ENCODE assay signal across 8 mouse cellular contexts in genomic region chr15:78778077-78778870, GRCm38 (mm10). TPM values are rescaled to one million over a fixed set of nuclear protein-coding genes. Genes with fewer than 3 reads are reported as not detected.
DNase-seq lines count a peak whose midpoint lies in the region; ATAC-seq and TF ChIP-seq lines count a peak whose summit lies in the region.

No protein-coding gene starts in this region.

- peaks cover 4% of the 10 kb centered on the region; the same call in 1 of the 2 replicates for H3K4me1 ChIP-seq in embryonic facial prominence, embryonic 14.5 days (ENCODE audit: control insufficient read depth, insufficient read depth, low read length)
- H3K4me1 ChIP-seq in heart, embryonic 10.5 days = peaks cover 18% of the 10 kb centered on the region
- peaks cover 7% of the 10 kb centered on the region; the same call in 1 of the 2 replicates for H3K4me1 ChIP-seq in kidney, postnatal 0 days (replicated peaks; ENCODE audit: insufficient read depth, low read length)
- peaks cover 5% of the 10 kb centered on the region for H3K4me1 ChIP-seq in liver, adult 2 months (ENCODE audit: control insufficient read depth, insufficient read depth, low read length)
- H3K4me1 ChIP-seq in stomach, postnatal 0 days (replicated peaks; ENCODE audit: control insufficient read depth, insufficient read depth) = no peaks in the 10 kb centered on the region

- WGBS in embryonic facial prominence, embryonic 14.5 days = 51% methylated on average over 13 of the region's 15 CpGs
- 60% methylated on average over 14 of the region's 15 CpGs for WGBS in heart, embryonic 10.5 days
- WGBS in kidney, postnatal 0 days = 51% methylated on average over 14 of the region's 15 CpGs
- WGBS in liver, adult 2 months = 62% methylated on average over 13 of the region's 15 CpGs
- WGBS in stomach, postnatal 0 days = 50% methylated on average over 14 of the region's 15 CpGs

- no peaks in the 10 kb centered on the region for H3K79me2 ChIP-seq in C2C12 (ENCODE audit: control insufficient read depth, insufficient read depth)
- H3K79me2 ChIP-seq in liver, adult 2 months (ENCODE audit: control insufficient read depth, insufficient read depth, low read length) = no peaks in the 10 kb centered on the region

- no peaks in the 10 kb centered on the region for H3K79me3 ChIP-seq in C2C12 (ENCODE audit: low read depth)

- peaks cover 5% of the 10 kb centered on the region for H3K36me3 ChIP-seq in C2C12 (ENCODE audit: control insufficient read depth, insufficient read depth)
- H3K36me3 ChIP-seq in embryonic facial prominence, embryonic 14.5 days (ENCODE audit: control insufficient read depth, insufficient read depth, low read length) = no peaks in the 10 kb centered on the region
- peaks cover 16% of the 10 kb centered on the region for H3K36me3 ChIP-seq in heart, embryonic 10.5 days
- 0 out of 2 replicates have a peak, but pooled peaks cover 10% of the 10 kb centered on the region for H3K36me3 ChIP-seq in kidney, postnatal 0 days (ENCODE audit: insufficient read depth, low read length)
- no peaks in the 10 kb centered on the region for H3K36me3 ChIP-seq in liver, adult 2 months (ENCODE audit: control insufficient read depth, insufficient read depth, low read length)
- H3K36me3 ChIP-seq in stomach, postnatal 0 days (ENCODE audit: control insufficient read depth, insufficient read depth, low read length) = 0 out of 2 replicates have a peak, but pooled peaks cover 3% of the 10 kb centered on the region

- H3ac ChIP-seq in C2C12 (ENCODE audit: control insufficient read depth, insufficient read length, low read depth) = no peak overlapping the region

- H3K9me3 ChIP-seq in embryonic facial prominence, embryonic 14.5 days (ENCODE audit: control insufficient read depth, low read length) = no peaks in the 10 kb centered on the region
- H3K9me3 ChIP-seq in heart, embryonic 10.5 days = no peaks in the 10 kb centered on the region
- H3K9me3 ChIP-seq in kidney, postnatal 0 days (replicated peaks; ENCODE audit: low read length) = no peaks in the 10 kb centered on the region
- H3K9me3 ChIP-seq in stomach, postnatal 0 days (ENCODE audit: control insufficient read depth, low read length) = no peaks in the 10 kb centered on the region

- H3K27me3 ChIP-seq in C2C12 (ENCODE audit: control insufficient read depth, insufficient read depth, insufficient read length) = no peaks in the 10 kb centered on the region
- H3K27me3 ChIP-seq in embryonic facial prominence, embryonic 14.5 days (replicated peaks; ENCODE audit: control insufficient read depth, insufficient read depth, low read length) = no peaks in the 10 kb centered on the region
- H3K27me3 ChIP-seq in heart, embryonic 10.5 days (ENCODE audit: insufficient read depth, poor library complexity, severe bottlenecking) = peaks cover 17% of the 10 kb centered on the region; the same call in 1 of the 2 replicates
- no peaks in the 10 kb centered on the region for H3K27me3 ChIP-seq in kidney, postnatal 0 days (ENCODE audit: insufficient read depth, low read length)
- no peaks in the 10 kb centered on the region for H3K27me3 ChIP-seq in liver, adult 2 months (ENCODE audit: control insufficient read depth, insufficient read depth, low read length)
- H3K27me3 ChIP-seq in stomach, postnatal 0 days (ENCODE audit: control insufficient read depth, insufficient read depth, low read length) = no peaks in the 10 kb centered on the region

- DNase-seq in adrenal gland, postnatal 4 days (ENCODE audit: low spot score in 2 of 2) = peak; percentile 65 to 73
- peak; percentile 86 for DNase-seq in embryonic facial prominence, embryonic 14.5 days (ENCODE audit: low spot score)
- peak; percentile 89 for DNase-seq in heart, embryonic 10.5 days (ENCODE audit: low spot score)
- peak; percentile 93 for DNase-seq in kidney, postnatal 0 days (ENCODE audit: low spot score)
- DNase-seq in liver, adult 2 months (ENCODE audit: extremely low read depth, low read depth, low spot score) = peak; percentile 89
- peak; percentile 91 for DNase-seq in neural tube, embryonic 10.5 days (ENCODE audit: extremely low spot score, low spot score)
- DNase-seq in stomach, postnatal 0 days (ENCODE audit: low spot score) = peak; percentile 85

- peak; percentile 81 for TF ChIP-seq CTCF in C2C12 (IDR thresholded peaks at IDR 0.05; ENCODE audit: control insufficient read depth, insufficient read depth, insufficient read length)
- TF ChIP-seq CTCF in kidney, postnatal 0 days (IDR thresholded peaks at IDR 0.05; ENCODE audit: low read depth) = peak; percentile 88
- peak; percentile 93 for TF ChIP-seq CTCF in liver, adult 2 months (IDR thresholded peaks at IDR 0.05; ENCODE audit: low read depth, low read length)
- peak; percentile 86 for TF ChIP-seq CTCF in stomach, postnatal 0 days (IDR thresholded peaks at IDR 0.05; ENCODE audit: low read depth)

- no peak for TF ChIP-seq EP300 in stomach, postnatal 0 days (optimal IDR thresholded peaks at IDR 0.05)

- no peak for TF ChIP-seq POLR2A in liver, adult 2 months (IDR thresholded peaks at IDR 0.05; ENCODE audit: extremely low read depth, insufficient read depth, low read length)

- no peak overlapping the region for H3K4me2 ChIP-seq in embryonic facial prominence, embryonic 14.5 days (ENCODE audit: low read depth, low read length)
- no peak overlapping the region for H3K4me2 ChIP-seq in kidney, postnatal 0 days (ENCODE audit: low read length)
- no peak overlapping the region for H3K4me2 ChIP-seq in stomach, postnatal 0 days (replicated peaks; ENCODE audit: low read depth)

- ATAC-seq in embryonic facial prominence, embryonic 14.5 days (ENCODE audit: low read depth) = peak; percentile 39; the same call in 1 of the 2 replicates
- peak; percentile 39; the same call in 1 of the 2 replicates for ATAC-seq in kidney, postnatal 0 days (replicated peaks; ENCODE audit: low FRiP score, low read depth)
- peak; percentile 45; the same call in 1 of the 2 replicates for ATAC-seq in stomach, postnatal 0 days (ENCODE audit: low FRiP score, low TSS enrichment)

- H3K4me3 ChIP-seq in C2C12 (ENCODE audit: insufficient read depth, poor library complexity, severe bottlenecking) = no peak overlapping the region
- no peak overlapping the region for H3K4me3 ChIP-seq in embryonic facial prominence, embryonic 14.5 days (ENCODE audit: low read depth, low read length)
- H3K4me3 ChIP-seq in heart, embryonic 10.5 days = no peak overlapping the region
- H3K4me3 ChIP-seq in kidney, postnatal 0 days (replicated peaks; ENCODE audit: low read depth, low read length) = no peak overlapping the region
- H3K4me3 ChIP-seq in liver, adult 2 months (ENCODE audit: insufficient read depth, low read depth, low read length) = no peak overlapping the region
- no peak overlapping the region for H3K4me3 ChIP-seq in stomach, postnatal 0 days (ENCODE audit: low read depth, low read length)

- no peak overlapping the region for H3K27ac ChIP-seq in embryonic facial prominence, embryonic 14.5 days (replicated peaks; ENCODE audit: low read depth, low read length)
- H3K27ac ChIP-seq in heart, embryonic 10.5 days = peak overlapping the region; percentile 31; the same call in 1 of the 2 replicates
- H3K27ac ChIP-seq in kidney, postnatal 0 days = peak overlapping the region; percentile 60; the same call in 1 of the 2 replicates
- H3K27ac ChIP-seq in liver, adult 2 months (replicated peaks; ENCODE audit: insufficient read depth, low read depth, low read length) = no peak overlapping the region
- no peak overlapping the region for H3K27ac ChIP-seq in stomach, postnatal 0 days (replicated peaks)

- H3K9ac ChIP-seq in embryonic facial prominence, embryonic 14.5 days (ENCODE audit: low read depth, low read length) = no peak overlapping the region
- H3K9ac ChIP-seq in kidney, postnatal 0 days (ENCODE audit: low read depth, low read length) = no peak overlapping the region
- no peak overlapping the region for H3K9ac ChIP-seq in liver, adult 2 months (ENCODE audit: low read depth, low read length)
- no peak overlapping the region for H3K9ac ChIP-seq in stomach, postnatal 0 days (ENCODE audit: low read length)

TF ChIP-seq in C2C12, 6 proteins besides CTCF, POLR2A, EP300 and RAD21:
- TF ChIP-seq USF1 (IDR thresholded peaks at IDR 0.05; ENCODE audit: low read depth) = peak; percentile 90
- no peak for TF ChIP-seq MYOD1 (IDR thresholded peaks at IDR 0.05; ENCODE audit: control insufficient read depth, insufficient read length, low read depth)

RNA-seq across cellular contexts. Expression of gene Mfng, which starts 5.0 kb away (rescaled TPM):
- not detected for polyA plus RNA-seq in C2C12 (2012; fragmentation: generic; extraction: Trizol)
- total RNA-seq in adrenal gland, postnatal 4 days (2021) = 10 to 100 TPM; 18.3 to 20.0 TPM
- 13.6 and 13.7 TPM in 2 replicates for polyA plus RNA-seq in embryonic facial prominence, embryonic 14.5 days (2014; fragmentation: Nextera tagmentation; extraction: Ambion mirVana)
- polyA plus RNA-seq in heart, embryonic 10.5 days (2016; fragmentation: Nextera tagmentation; extraction: Ambion mirVana) = 5.5 and 10.3 TPM in 2 replicates
- 18.8 and 18.9 TPM in 2 replicates for polyA plus RNA-seq in kidney, postnatal 0 days (2015; fragmentation: Nextera tagmentation; extraction: Ambion mirVana)
- total RNA-seq in liver, adult 2 months (2014; rRNA removed) = 0.74 and 1.1 TPM in 2 replicates
- polyA plus RNA-seq in liver, adult 2 months (2012; rRNA removed) = 1.2 and 2.3 TPM in 2 replicates
- 5.6 and 7.2 TPM in 2 replicates for polyA plus RNA-seq in stomach, postnatal 0 days (2015; fragmentation: Nextera tagmentation; extraction: Ambion mirVana)

RNA-seq across cellular contexts. Expression of gene Card10, which starts 24.6 kb away (rescaled TPM):
- polyA plus RNA-seq in C2C12 (2012; fragmentation: generic; extraction: Trizol) = 0.73 TPM
- total RNA-seq in adrenal gland, postnatal 4 days (2021) = 10 to 100 TPM; 11.8 to 14.5 TPM
- polyA plus RNA-seq in embryonic facial prominence, embryonic 14.5 days (2014; fragmentation: Nextera tagmentation; extraction: Ambion mirVana) = 6.1 and 6.3 TPM in 2 replicates
- polyA plus RNA-seq in heart, embryonic 10.5 days (2016; fragmentation: Nextera tagmentation; extraction: Ambion mirVana) = 3.5 and 4.0 TPM in 2 replicates
- polyA plus RNA-seq in kidney, postnatal 0 days (2015; fragmentation: Nextera tagmentation; extraction: Ambion mirVana) = 8.2 and 9.2 TPM in 2 replicates
- 2.7 and 4.3 TPM in 2 replicates for total RNA-seq in liver, adult 2 months (2014; rRNA removed)
- polyA plus RNA-seq in liver, adult 2 months (2012; rRNA removed) = 15.0 and 18.7 TPM in 2 replicates
- polyA plus RNA-seq in stomach, postnatal 0 days (2015; fragmentation: Nextera tagmentation; extraction: Ambion mirVana) = 2.4 and 2.8 TPM in 2 replicates

RNA-seq across cellular contexts. Expression of gene Elfn2, which starts 59.7 kb away (rescaled TPM):
- polyA plus RNA-seq in C2C12 (2012; fragmentation: generic; extraction: Trizol) = not detected
- total RNA-seq in adrenal gland, postnatal 4 days (2021) = 1 to 10 TPM; 3.9 to 4.2 TPM
- polyA plus RNA-seq in embryonic facial prominence, embryonic 14.5 days (2014; fragmentation: Nextera tagmentation; extraction: Ambion mirVana) = 0.18 and 0.28 TPM in 2 replicates
- polyA plus RNA-seq in heart, embryonic 10.5 days (2016; fragmentation: Nextera tagmentation; extraction: Ambion mirVana) = 0.02 TPM in 1 of 2 replicates, not detected in the other
- 0.10 and 0.13 TPM in 2 replicates for polyA plus RNA-seq in kidney, postnatal 0 days (2015; fragmentation: Nextera tagmentation; extraction: Ambion mirVana)
- not detected in 2 replicates for total RNA-seq in liver, adult 2 months (2014; rRNA removed)
- not detected in 2 replicates for polyA plus RNA-seq in liver, adult 2 months (2012; rRNA removed)
- 0.06 and 0.11 TPM in 2 replicates for polyA plus RNA-seq in stomach, postnatal 0 days (2015; fragmentation: Nextera tagmentation; extraction: Ambion mirVana)

Comparison
In these comparisons a context has a peak if more than half of its experiments do, and no peak if none do; other contexts are left out.
1. H3K27ac ChIP-seq: peak in heart, embryonic 10.5 days (single experiment) and kidney, postnatal 0 days (single experiment); none in embryonic facial prominence, embryonic 14.5 days (single experiment), liver, adult 2 months (single experiment) and stomach, postnatal 0 days (single experiment).
2. Peak in every context shown above with its lines, with median percentiles within 50 percentile points of each other: CTCF ChIP-seq, DNase-seq and ATAC-seq.